Mouse (Mus musculus) midbrain, postnatal 0 days (tissue): ENCODE data around the gene Apol9a. TPM values are rescaled to one million over a fixed set of nuclear protein-coding genes. Genes with fewer than 3 reads are reported as not detected.

Experiments used
- ATAC-seq: fragments of 200-750 bp; cut with Nextera tagmentation; 2 replicates; pipeline ENCODE4 v1.8.0; 2017; ENCODE audit warnings: moderate number of reproducible peaks, mild to moderate bottlenecking, moderate TSS enrichment, moderate library complexity; ENCODE audit not compliant: low FRiP score
- DNase-seq: peaks from one replicate; pipeline ENCODE4 v3.0.0-alpha.2; 2015; ENCODE audit warnings: low spot score
- H3K27ac ChIP-seq: fragments of 300-500 bp; sonication (generic); 2 replicates; pipeline ENCODE4 v1.5.1; 2014; ENCODE audit warnings: low read depth, mild to moderate bottlenecking, low read length, mixed read lengths
- H3K27me3 ChIP-seq: fragments of 300-500 bp; sonication (generic); 2 replicates; pipeline ENCODE4 v1.6.1; 2014; ENCODE audit warnings: low read length, control low read depth, mixed read lengths; ENCODE audit not compliant: insufficient read depth
- H3K36me3 ChIP-seq: fragments of 300-500 bp; sonication (generic); 2 replicates; pipeline ENCODE4 v1.6.1; 2014; ENCODE audit warnings: low read length, control low read depth, mixed read lengths; ENCODE audit not compliant: insufficient read depth
- H3K4me1 ChIP-seq: fragments of 300-500 bp; sonication (generic); 2 replicates; pipeline ENCODE4 v1.6.1; 2014; ENCODE audit warnings: mild to moderate bottlenecking, control low read depth, antibody characterized with exemption, low read length, mixed read lengths; ENCODE audit not compliant: insufficient read depth
- H3K4me2 ChIP-seq: fragments of 300-500 bp; sonication (generic); 2 replicates; pipeline ENCODE4 v1.6.1; 2014; ENCODE audit warnings: low read depth, mild to moderate bottlenecking, low read length, mixed read lengths; ENCODE audit not compliant: poor library complexity, severe bottlenecking
- H3K4me3 ChIP-seq: fragments of 300-500 bp; sonication (generic); 2 replicates; pipeline ENCODE4 v1.5.1; 2014; ENCODE audit warnings: low read depth, mild to moderate bottlenecking, low read length, moderate library complexity
- H3K9ac ChIP-seq: fragments of 300-500 bp; sonication (generic); replicated peaks from 2 replicates; pipeline ENCODE4 v1.6.1; 2014; ENCODE audit warnings: mild to moderate bottlenecking, low read length, moderate library complexity, mixed read lengths; ENCODE audit not compliant: poor library complexity, severe bottlenecking
- H3K9me3 ChIP-seq: fragments of 300-500 bp; sonication (generic); 2 replicates; pipeline ENCODE4 v1.6.1; 2016; ENCODE audit warnings: low read length, control low read depth
- CTCF ChIP-seq: IDR thresholded peaks from 2 replicates; pipeline ENCODE4 v1.5.1; 2016; ENCODE audit warnings: antibody characterized with exemption, mild to moderate bottlenecking
- WGBS: fragments of 180-500 bp; shearing (Covaris S2); extraction: QIAGEN DNeasy Blood & Tissue Kit; methylation state at CpG from one replicate; pipeline ENCODE4 v1.1.7; 2014; 5-methylcytosine and 5-hydroxymethylcytosine counted together
- polyA plus RNA-seq: library from polyadenylated mRNA; unstranded; fragments of >200 nt; fragmentation: Nextera tagmentation; extraction: Ambion mirVana; gene quantifications from 2 replicates; pipeline ENCODE4 v1.2.1, GENCODE M21; 2015
- total RNA-seq: library from RNA; depleted of rRNA; stranded (reverse); fragments of >200 nt; gene quantifications from 2 replicates; pipeline ENCODE4 v1.2.3, GENCODE M21; 2014

Apol9a gene
- total and polyA plus RNA-seq, 2 experiments from 2014 or later, result 0.16 to 0.39 TPM

- no peaks in the 10 kb centered on the region for H3K4me1 ChIP-seq
- no peak for DNase-seq
- H3K4me2 ChIP-seq, result no peak overlapping the region
- H3K27ac ChIP-seq, result no peak overlapping the region
- WGBS, result 94% methylated on average over 4 of the region's 4 CpGs
- no peaks in the 10 kb centered on the region for H3K36me3 ChIP-seq
- H3K27me3 ChIP-seq, result no peaks in the 10 kb centered on the region
- no peaks in the 10 kb centered on the region for H3K9me3 ChIP-seq
- TF ChIP-seq CTCF, result no peak
- no peak for ATAC-seq
- H3K9ac ChIP-seq, result no peak overlapping the region
- H3K4me3 ChIP-seq, result no peak overlapping the region
Measured at GRCm38 (mm10) chr15:77377419-77377818, 33.5 kb downstream of the Apol9a start.

DNA sequence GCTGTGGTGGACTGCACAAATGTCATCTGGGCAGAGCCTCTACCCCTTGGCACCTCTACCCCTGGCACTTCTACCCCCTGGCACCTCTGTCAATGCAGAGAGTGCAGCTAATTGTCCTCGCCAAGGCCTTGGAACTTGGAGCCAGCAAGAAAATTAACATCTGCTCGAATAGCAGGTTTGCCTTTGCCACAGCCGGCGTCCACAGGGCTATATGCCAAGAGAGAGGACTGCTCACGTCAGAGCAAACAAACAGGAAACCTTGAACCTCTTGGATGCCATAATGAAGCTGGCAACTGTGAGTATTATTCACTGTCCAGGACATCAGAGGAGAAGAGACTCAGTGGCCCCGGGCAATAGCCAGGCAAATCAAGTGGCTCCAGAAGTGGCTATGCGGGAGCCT is 34.0 kb downstream of the Apol9a start:
- Histone ChIP-seq H3K4me1 (no peaks in the 10 kb centered on the region), H3K27ac (no peak overlapping the region), H3K9me3 (no peaks in the 10 kb centered on the region), H3K27me3 (no peaks in the 10 kb centered on the region), H3K36me3 (no peaks in the 10 kb centered on the region), H3K9ac (no peak overlapping the region), H3K4me2 (no peak overlapping the region), H3K4me3 (no peak overlapping the region)
- ATAC-seq (no peak), DNase-seq (peak; percentile 49)
- no peak for TF ChIP-seq CTCF
- WGBS, result 72% methylated on average over 7 of the region's 7 CpGs

GRCm38 (mm10) chr15:77370588-77370987 is 40.3 kb downstream of the Apol9a start:
- H3K4me1 ChIP-seq, result no peaks in the 10 kb centered on the region; the same call in 1 of the 2 replicates
- no peaks in the 10 kb centered on the region for H3K36me3 ChIP-seq
- H3K4me2 ChIP-seq, result no peak overlapping the region
- DNase-seq (no peak), ATAC-seq (no peak)
- H3K27ac ChIP-seq, result no peak overlapping the region
- no peak overlapping the region for H3K9ac ChIP-seq
- no peak overlapping the region for H3K4me3 ChIP-seq
- no peak for TF ChIP-seq CTCF
- no peaks in the 10 kb centered on the region for H3K9me3 ChIP-seq
- no peaks in the 10 kb centered on the region for H3K27me3 ChIP-seq
- 86% methylated on average over 8 of the region's 8 CpGs for WGBS

DNA sequence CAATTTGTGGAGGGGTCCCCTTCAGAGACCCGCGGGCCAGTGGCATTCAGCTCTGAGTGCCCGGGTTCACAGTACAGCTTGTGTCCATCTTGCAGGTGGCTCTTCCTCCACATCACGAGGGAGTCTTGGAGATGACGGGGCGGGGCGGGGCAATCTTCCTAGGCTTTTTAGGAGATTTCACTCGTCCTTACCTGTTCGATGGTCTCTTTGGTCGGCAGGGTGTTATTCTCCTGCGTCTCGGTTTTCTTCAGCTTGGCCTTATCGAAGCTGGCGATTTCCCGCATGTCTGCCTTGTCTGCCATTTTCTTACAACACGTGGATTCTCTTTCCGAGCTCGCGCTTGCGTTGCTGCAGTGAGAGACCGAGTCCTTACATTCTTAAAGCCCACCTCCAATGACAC is 41.0 kb downstream of the Apol9a start:
- TF ChIP-seq CTCF, result no peak
- H3K36me3 ChIP-seq, result no peaks in the 10 kb centered on the region
- WGBS, result 96% methylated on average over 21 of the region's 21 CpGs
- H3K9me3 ChIP-seq, result no peaks in the 10 kb centered on the region
- H3K27ac ChIP-seq, result no peak overlapping the region
- H3K27me3 ChIP-seq, result no peaks in the 10 kb centered on the region
- H3K4me3 ChIP-seq, result no peak overlapping the region
- H3K4me2 ChIP-seq, result no peak overlapping the region
- H3K4me1 ChIP-seq, result no peaks in the 10 kb centered on the region; the same call in 1 of the 2 replicates
- ATAC-seq (no peak), DNase-seq (no peak)
- no peak overlapping the region for H3K9ac ChIP-seq

DNA sequence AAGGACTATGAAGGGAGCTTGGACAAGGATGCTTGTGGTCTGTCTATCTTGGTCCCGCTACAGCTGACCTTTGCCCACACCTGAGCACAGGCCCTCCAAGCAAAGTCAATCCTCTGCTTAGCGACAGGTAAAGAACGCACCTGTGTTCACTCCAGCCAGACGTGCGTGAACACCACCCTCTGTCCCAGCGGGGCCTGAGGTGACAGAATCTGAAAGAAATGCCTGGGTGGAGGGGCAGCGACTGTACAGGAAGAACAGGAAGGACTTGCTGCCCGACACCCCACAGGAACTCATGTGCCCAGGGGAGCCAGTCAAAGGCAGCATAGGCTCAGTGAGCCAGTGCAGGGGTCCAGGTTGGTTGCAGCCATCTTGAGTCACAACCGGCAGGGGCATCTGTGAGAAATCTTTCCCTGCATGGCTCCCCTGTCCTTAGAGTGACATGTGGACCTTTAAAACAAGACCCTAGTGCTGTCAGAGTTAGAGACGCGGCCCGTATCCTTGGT is 42.1 kb downstream of the Apol9a start:
- no peak overlapping the region for H3K4me3 ChIP-seq
- 0 out of 2 replicates have a peak overlapping the region, but pooled peaks have one; percentile 63 for H3K27ac ChIP-seq
- DNase-seq (no peak), ATAC-seq (no peak)
- H3K9me3 ChIP-seq, result no peaks in the 10 kb centered on the region
- no peak overlapping the region; the same call in 1 of the 2 replicates for H3K9ac ChIP-seq
- no peaks in the 10 kb centered on the region for H3K36me3 ChIP-seq
- H3K4me2 ChIP-seq, result no peak overlapping the region
- no peaks in the 10 kb centered on the region for H3K27me3 ChIP-seq
- 84% methylated on average over 12 of the region's 12 CpGs for WGBS
- TF ChIP-seq CTCF, result no peak
- H3K4me1 ChIP-seq, result no peaks in the 10 kb centered on the region; the same call in 1 of the 2 replicates

GRCm38 (mm10) chr15:77368148-77368547 is 42.8 kb downstream of the Apol9a start:
- no peak overlapping the region; the same call in 1 of the 2 replicates for H3K9ac ChIP-seq
- H3K27me3 ChIP-seq, result no peaks in the 10 kb centered on the region
- H3K27ac ChIP-seq, result peak overlapping the region; percentile 63; the same call in 1 of the 2 replicates
- H3K36me3 ChIP-seq, result no peaks in the 10 kb centered on the region
- no peak overlapping the region for H3K4me3 ChIP-seq
- ATAC-seq (peak; percentile 57), DNase-seq (peak; percentile 96)
- peak; percentile 99 for TF ChIP-seq CTCF
- under 1% methylated on average over 13 of the region's 13 CpGs for WGBS
- H3K4me1 ChIP-seq, result peaks cover 3% of the 10 kb centered on the region; the same call in 1 of the 2 replicates
- H3K4me2 ChIP-seq, result peak overlapping the region; percentile 41
- H3K9me3 ChIP-seq, result no peaks in the 10 kb centered on the region
